ENCODE assay signal across 8 mouse cellular contexts in the genomic region with DNA sequence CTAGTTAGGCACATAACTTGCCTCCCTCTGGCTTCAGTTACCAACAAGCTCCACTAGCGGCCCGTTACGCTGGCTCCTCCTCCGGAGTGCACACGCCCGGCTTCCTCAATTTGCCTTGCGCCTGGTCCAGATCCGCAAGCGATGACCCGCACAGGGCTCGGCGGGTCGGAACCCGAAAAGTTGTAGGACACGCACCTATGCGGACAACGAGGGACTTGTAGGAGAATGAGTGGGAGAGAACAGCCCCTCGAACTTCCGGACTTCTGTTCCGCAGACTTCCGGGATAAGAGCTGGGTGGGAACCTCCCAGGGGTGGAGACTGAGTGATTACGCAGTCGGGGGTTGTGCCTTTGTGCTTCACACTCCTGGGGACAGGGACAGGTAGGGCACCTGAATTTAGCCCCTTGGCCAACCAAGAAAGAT. TPM values are rescaled to one million over a fixed set of nuclear protein-coding genes. Genes with fewer than 3 reads are reported as not detected.
DNase-seq lines count a peak whose midpoint lies in the region; ATAC-seq and TF ChIP-seq lines count a peak whose summit lies in the region.

A gene (minus strand): TSS at position 305 of the 422 bp plus-strand sequence.

- peak; percentile 90 for ATAC-seq in forebrain, embryonic 12.5 days (ENCODE audit: low FRiP score)
- peak; percentile 87 for ATAC-seq in heart, embryonic 16.5 days (replicated peaks; ENCODE audit: extremely low read depth, insufficient read depth, low FRiP score)
- ATAC-seq in liver, embryonic 15.5 days (ENCODE audit: insufficient read depth), result peak; percentile 90
- ATAC-seq in neural tube, embryonic 11.5 days (ENCODE audit: insufficient read depth, low FRiP score, low TSS enrichment), result peak; percentile 84
- peak; percentile 85 for ATAC-seq in stomach, postnatal 0 days (ENCODE audit: low FRiP score, low TSS enrichment)

- no peak within 1 kb of the TSS for H3K27ac ChIP-seq in ES-Bruce4 (ENCODE audit: insufficient read depth, low read length)
- peak within 1 kb of the TSS; percentile 65 for H3K27ac ChIP-seq in forebrain, embryonic 12.5 days
- peak within 1 kb of the TSS; percentile 85 for H3K27ac ChIP-seq in heart, embryonic 16.5 days (ENCODE audit: low read length)
- H3K27ac ChIP-seq in liver, embryonic 15.5 days (replicated peaks), result peak within 1 kb of the TSS; percentile 91
- no peak within 1 kb of the TSS for H3K27ac ChIP-seq in neural tube, embryonic 11.5 days (ENCODE audit: low read depth, low read length)
- peak within 1 kb of the TSS; percentile 84 for H3K27ac ChIP-seq in stomach, postnatal 0 days (replicated peaks)

- peaks cover 2% of the 10 kb centered on the region for H3K4me1 ChIP-seq in ES-Bruce4 (ENCODE audit: control insufficient read depth, insufficient read depth, low read length)
- peaks cover 17% of the 10 kb centered on the region for H3K4me1 ChIP-seq in forebrain, embryonic 12.5 days
- H3K4me1 ChIP-seq in heart, embryonic 16.5 days (ENCODE audit: control insufficient read depth, insufficient read depth, low read length), result peaks cover 26% of the 10 kb centered on the region
- H3K4me1 ChIP-seq in liver, embryonic 15.5 days (replicated peaks), result peaks cover 50% of the 10 kb centered on the region
- H3K4me1 ChIP-seq in neural tube, embryonic 11.5 days (ENCODE audit: control insufficient read depth, insufficient read depth, low read length), result peaks cover 13% of the 10 kb centered on the region
- H3K4me1 ChIP-seq in stomach, postnatal 0 days (replicated peaks; ENCODE audit: control insufficient read depth, insufficient read depth), result peaks cover 6% of the 10 kb centered on the region; the same call in 1 of the 2 replicates

- peak; percentile 73 for DNase-seq in c-Kit-positive CD71-positive TER-119-negative erythroid progenitor cells, embryonic 14.5 days (ENCODE audit: low read depth)
- DNase-seq in kidney, postnatal 36 days, result peak; percentile 86 to 89
- DNase-seq in neural tube, embryonic 11.5 days (ENCODE audit: low spot score), result peak; percentile 77
- peak; percentile 86 for DNase-seq in stomach, postnatal 0 days (ENCODE audit: low spot score)

- H3K9ac ChIP-seq in ES-Bruce4 (ENCODE audit: low read depth, poor library complexity, severe bottlenecking), result peak within 1 kb of the TSS; percentile 92
- H3K9ac ChIP-seq in forebrain, embryonic 12.5 days, result peak within 1 kb of the TSS; percentile 77
- H3K9ac ChIP-seq in heart, embryonic 16.5 days (ENCODE audit: low read length), result peak within 1 kb of the TSS; percentile 84
- H3K9ac ChIP-seq in liver, embryonic 15.5 days, result peak within 1 kb of the TSS; percentile 85
- peak within 1 kb of the TSS; percentile 62 for H3K9ac ChIP-seq in neural tube, embryonic 11.5 days (ENCODE audit: low read length)
- H3K9ac ChIP-seq in stomach, postnatal 0 days (ENCODE audit: low read length), result peak within 1 kb of the TSS; percentile 63

- TF ChIP-seq CTCF in ES-Bruce4 (IDR thresholded peaks at IDR 0.05; ENCODE audit: low read depth, low read length), result no peak
- no peak for TF ChIP-seq CTCF in stomach, postnatal 0 days (IDR thresholded peaks at IDR 0.05; ENCODE audit: low read depth)

- H3K27me3 ChIP-seq in ES-Bruce4 (ENCODE audit: control insufficient read depth, insufficient read depth, low read length, poor library complexity, severe bottlenecking), result no peaks in the 10 kb centered on the region
- H3K27me3 ChIP-seq in forebrain, embryonic 12.5 days, result no peaks in the 10 kb centered on the region
- no peaks in the 10 kb centered on the region for H3K27me3 ChIP-seq in heart, embryonic 16.5 days (ENCODE audit: control insufficient read depth, insufficient read depth, low read length)
- no peaks in the 10 kb centered on the region for H3K27me3 ChIP-seq in liver, embryonic 15.5 days
- H3K27me3 ChIP-seq in neural tube, embryonic 11.5 days (ENCODE audit: control insufficient read depth, insufficient read depth, low read length), result no peaks in the 10 kb centered on the region
- no peaks in the 10 kb centered on the region for H3K27me3 ChIP-seq in stomach, postnatal 0 days (ENCODE audit: control insufficient read depth, insufficient read depth, low read length)

- peak; percentile 35 for TF ChIP-seq POLR2A in ES-Bruce4 (IDR thresholded peaks at IDR 0.05; ENCODE audit: insufficient read depth, low read length)

- peak within 1 kb of the TSS; percentile 80 for H3K4me2 ChIP-seq in forebrain, embryonic 12.5 days
- peak within 1 kb of the TSS; percentile 76 for H3K4me2 ChIP-seq in heart, embryonic 16.5 days (ENCODE audit: low read depth, low read length)
- H3K4me2 ChIP-seq in liver, embryonic 15.5 days, result peak within 1 kb of the TSS; percentile 79
- H3K4me2 ChIP-seq in neural tube, embryonic 11.5 days (ENCODE audit: low read depth), result peak within 1 kb of the TSS; percentile 87
- H3K4me2 ChIP-seq in stomach, postnatal 0 days (replicated peaks; ENCODE audit: low read depth), result peak within 1 kb of the TSS; percentile 77

- no peak for TF ChIP-seq EP300 in ES-Bruce4 (IDR thresholded peaks at IDR 0.05; ENCODE audit: insufficient read depth, low read depth, low read length)
- no peak for TF ChIP-seq EP300 in stomach, postnatal 0 days (optimal IDR thresholded peaks at IDR 0.05)

- peak within 1 kb of the TSS; percentile 97 for H3K4me3 ChIP-seq in ES-Bruce4 (ENCODE audit: low read depth, low read length)
- H3K4me3 ChIP-seq in forebrain, embryonic 12.5 days (replicated peaks), result peak within 1 kb of the TSS; percentile 73
- H3K4me3 ChIP-seq in heart, embryonic 16.5 days (ENCODE audit: low read length), result peak within 1 kb of the TSS; percentile 94
- H3K4me3 ChIP-seq in liver, embryonic 15.5 days (replicated peaks), result peak within 1 kb of the TSS; percentile 71
- peak within 1 kb of the TSS; percentile 52 for H3K4me3 ChIP-seq in neural tube, embryonic 11.5 days (ENCODE audit: low read depth, low read length)
- H3K4me3 ChIP-seq in stomach, postnatal 0 days (ENCODE audit: low read depth, low read length), result peak within 1 kb of the TSS; percentile 57

- H3K36me3 ChIP-seq in ES-Bruce4 (ENCODE audit: control insufficient read depth, insufficient read depth, low read length, poor library complexity, severe bottlenecking), result 0 out of 2 replicates have a peak, but pooled peaks cover 3% of the 10 kb centered on the region
- H3K36me3 ChIP-seq in forebrain, embryonic 12.5 days (replicated peaks), result peaks cover 30% of the 10 kb centered on the region
- H3K36me3 ChIP-seq in heart, embryonic 16.5 days (ENCODE audit: control insufficient read depth, insufficient read depth), result peaks cover 16% of the 10 kb centered on the region
- H3K36me3 ChIP-seq in liver, embryonic 15.5 days (replicated peaks), result peaks cover 39% of the 10 kb centered on the region
- peaks cover 3% of the 10 kb centered on the region; the same call in 1 of the 2 replicates for H3K36me3 ChIP-seq in neural tube, embryonic 11.5 days (ENCODE audit: control insufficient read depth, insufficient read depth, low read length)
- H3K36me3 ChIP-seq in stomach, postnatal 0 days (ENCODE audit: control insufficient read depth, insufficient read depth, low read length), result peaks cover 11% of the 10 kb centered on the region; the same call in 1 of the 2 replicates

- under 1% methylated on average over 23 of the region's 23 CpGs for WGBS in forebrain, embryonic 12.5 days
- under 1% methylated on average over 23 of the region's 23 CpGs for WGBS in heart, embryonic 16.5 days
- 0% methylated on average over 23 of the region's 23 CpGs for whole genome bisulfite sequencing in liver, embryonic 15.5 days (ENCODE audit: insufficient replicate concordance)
- WGBS in neural tube, embryonic 11.5 days, result under 1% methylated on average over 23 of the region's 23 CpGs
- under 1% methylated on average over 23 of the region's 23 CpGs for WGBS in stomach, postnatal 0 days

- no peaks in the 10 kb centered on the region for H3K9me3 ChIP-seq in ES-Bruce4 (replicated peaks; ENCODE audit: control insufficient read depth, insufficient read depth, low read length, poor library complexity, severe bottlenecking)
- no peaks in the 10 kb centered on the region for H3K9me3 ChIP-seq in forebrain, embryonic 12.5 days
- H3K9me3 ChIP-seq in heart, embryonic 16.5 days (replicated peaks; ENCODE audit: control insufficient read depth, low read length), result no peaks in the 10 kb centered on the region
- H3K9me3 ChIP-seq in liver, embryonic 15.5 days (replicated peaks), result no peaks in the 10 kb centered on the region
- no peaks in the 10 kb centered on the region for H3K9me3 ChIP-seq in neural tube, embryonic 11.5 days (ENCODE audit: control insufficient read depth, low read length)
- H3K9me3 ChIP-seq in stomach, postnatal 0 days (ENCODE audit: control insufficient read depth, low read length), result no peaks in the 10 kb centered on the region

RNA-seq across cellular contexts. Expression of the gene that starts here (rescaled TPM):
- polyA plus RNA-seq in ES-Bruce4 (2011; ENCODE audit: insufficient read depth, insufficient read length, low read depth, missing spikeins), result 14.7 and 15.9 TPM in 2 replicates
- polyA plus RNA-seq in forebrain, embryonic 12.5 days (2016; fragmentation: Nextera tagmentation; extraction: Ambion mirVana), result 33.3 and 34.0 TPM in 2 replicates
- polyA plus RNA-seq in heart, embryonic 16.5 days (2015; fragmentation: Nextera tagmentation; extraction: Ambion mirVana), result 24.5 and 27.1 TPM in 2 replicates
- polyA plus RNA-seq in liver, embryonic 15.5 days (2015; fragmentation: Nextera tagmentation; extraction: Ambion mirVana), result 20.5 and 20.7 TPM in 2 replicates
- 42.3 and 45.7 TPM in 2 replicates for polyA plus RNA-seq in neural tube, embryonic 11.5 days (2014; fragmentation: Nextera tagmentation; extraction: Ambion mirVana)
- 26.9 and 27.4 TPM in 2 replicates for polyA plus RNA-seq in stomach, postnatal 0 days (2015; fragmentation: Nextera tagmentation; extraction: Ambion mirVana)

Comparison
In these comparisons a context has a peak if more than half of its experiments do, and no peak if none do; other contexts are left out.
1. H3K27ac ChIP-seq: peak in forebrain, embryonic 12.5 days (single experiment), heart, embryonic 16.5 days (single experiment), liver, embryonic 15.5 days (single experiment) and stomach, postnatal 0 days (single experiment); none in ES-Bruce4 (single experiment) and neural tube, embryonic 11.5 days (single experiment).
2. Peak in every context shown above with its lines, with median percentiles within 50 percentile points of each other: H3K4me3 ChIP-seq, H3K9ac ChIP-seq, DNase-seq, ATAC-seq and H3K4me2 ChIP-seq.